Mouse (Mus musculus) embryonic facial prominence, embryonic 11.5 days (tissue): ENCODE data around the gene Tns3. TPM values are rescaled to one million over a fixed set of nuclear protein-coding genes. Genes with fewer than 3 reads are reported as not detected.
"Not testable (repeated sequence)": the region's sequence is repeated elsewhere in the genome, so short reads cannot be mapped to it uniquely, and the experiment has no call there.

Source experiments
- ATAC-seq: fragments of 200-750 bp; cut with Nextera tagmentation; replicated peaks from 2 replicates; pipeline ENCODE4 v1.8.0; 2017; ENCODE audit warnings: low read depth; ENCODE audit not compliant: insufficient number of reproducible peaks, low FRiP score, low TSS enrichment
- DNase-seq: peaks from one replicate; pipeline ENCODE4 v3.0.0-alpha.2; 2015; ENCODE audit warnings: low spot score
- H3K27ac ChIP-seq: fragments of 300-500 bp; sonication (generic); replicated peaks from 2 replicates; pipeline ENCODE4 v1.5.1; 2014; ENCODE audit warnings: mild to moderate bottlenecking, low read depth, low read length, control low read depth
- H3K27me3 ChIP-seq: fragments of 300-500 bp; sonication (generic); 2 replicates; pipeline ENCODE4 v1.6.1; 2014; ENCODE audit warnings: mild to moderate bottlenecking, low read length, moderate library complexity, mixed read lengths; ENCODE audit not compliant: control insufficient read depth, insufficient read depth
- H3K36me3 ChIP-seq: fragments of 300-500 bp; sonication (generic); replicated peaks from 2 replicates; pipeline ENCODE4 v1.6.1; 2014; ENCODE audit warnings: low read depth, mild to moderate bottlenecking, low read length, moderate library complexity, mixed read lengths; ENCODE audit not compliant: control insufficient read depth, insufficient read depth
- H3K4me1 ChIP-seq: fragments of 300-500 bp; sonication (generic); 2 replicates; pipeline ENCODE4 v1.6.1; 2014; ENCODE audit warnings: low read length, mixed read lengths; ENCODE audit not compliant: control insufficient read depth, insufficient read depth
- H3K4me2 ChIP-seq: fragments of 300-500 bp; sonication (generic); 2 replicates; pipeline ENCODE4 v1.6.1; 2014; ENCODE audit warnings: low read depth, mild to moderate bottlenecking, control low read depth, low read length, moderate library complexity
- H3K4me3 ChIP-seq: fragments of 300-500 bp; sonication (generic); 2 replicates; pipeline ENCODE4 v1.5.1; 2014; ENCODE audit warnings: low read depth, low read length, control low read depth
- H3K9ac ChIP-seq: fragments of 300-500 bp; sonication (generic); replicated peaks from 2 replicates; pipeline ENCODE4 v1.6.1; 2014; ENCODE audit warnings: mild to moderate bottlenecking, control low read depth, low read length
- H3K9me3 ChIP-seq: fragments of 300-500 bp; sonication (generic); replicated peaks from 2 replicates; pipeline ENCODE4 v1.6.1; 2016; ENCODE audit warnings: mild to moderate bottlenecking, low read length, inconsistent platforms, mixed read lengths; ENCODE audit not compliant: control insufficient read depth
- WGBS: fragments of 180-500 bp; shearing (Covaris S2); extraction: QIAGEN DNeasy Blood & Tissue Kit; methylation state at CpG from one replicate; pipeline ENCODE4 v1.1.7; 2014; 5-methylcytosine and 5-hydroxymethylcytosine counted together
- polyA plus RNA-seq: library from polyadenylated mRNA; unstranded; fragments of >200 nt; fragmentation: Nextera tagmentation; extraction: Ambion mirVana; gene quantifications from 2 replicates; pipeline ENCODE4 v1.2.1, GENCODE M21; 2014

Tns3 gene
- polyA plus RNA-seq, 1 experiment from 2014 or later: 14.9 TPM

GRCm38 (mm10) chr11:8622668-8623067, 41.7 kb downstream of the Tns3 start:
- peak overlapping the region; percentile 90 for H3K4me2 ChIP-seq
- no peaks in the 10 kb centered on the region for H3K36me3 ChIP-seq
- 32% methylated on average over 6 of the region's 6 CpGs for WGBS
- no peak for DNase-seq
- peak overlapping the region; percentile 86 for H3K9ac ChIP-seq
- H3K9me3 ChIP-seq: no peaks in the 10 kb centered on the region
- H3K4me3 ChIP-seq: peak overlapping the region; percentile 77
- no peak overlapping the region for H3K27ac ChIP-seq
- no peak for ATAC-seq
- no peaks in the 10 kb centered on the region for H3K27me3 ChIP-seq
- peaks cover 3% of the 10 kb centered on the region for H3K4me1 ChIP-seq

- DNase-seq, H3K4me3 ChIP-seq, H3K27me3 ChIP-seq, H3K4me2 ChIP-seq, H3K36me3 ChIP-seq, H3K4me1 ChIP-seq, H3K9me3 ChIP-seq, H3K27ac ChIP-seq, H3K9ac ChIP-seq, ATAC-seq: not testable (repeated sequence)
- 90% methylated on average over 6 of the region's 7 CpGs for WGBS
Measured at GRCm38 (mm10) chr11:8619111-8619510, 45.2 kb downstream of the Tns3 start.

- WGBS: 68% methylated on average over 10 of the region's 10 CpGs
Measured at GRCm38 (mm10) chr11:8618301-8618700, 46.0 kb downstream of the Tns3 start.

GRCm38 (mm10) chr11:8615436-8615835, 48.9 kb downstream of the Tns3 start:
- 56% methylated on average over 12 of the region's 12 CpGs for WGBS
- no peaks in the 10 kb centered on the region for H3K9me3 ChIP-seq

More at GRCm38 (mm10) chr11:8618301-8618700, 46.0 kb downstream of the Tns3 start:
- no peak overlapping the region for H3K4me3 ChIP-seq
- H3K36me3 ChIP-seq: no peaks in the 10 kb centered on the region
- no peak overlapping the region for H3K9ac ChIP-seq
- H3K4me1 ChIP-seq: peaks cover 2% of the 10 kb centered on the region; the same call in 1 of the 2 replicates
- no peak for ATAC-seq
- H3K27me3 ChIP-seq: no peaks in the 10 kb centered on the region
- no peak overlapping the region for H3K4me2 ChIP-seq
- H3K27ac ChIP-seq: no peak overlapping the region
- no peak for DNase-seq
- no peaks in the 10 kb centered on the region for H3K9me3 ChIP-seq

GRCm38 (mm10) chr11:8610456-8610855, 53.9 kb downstream of the Tns3 start:
- H3K9ac ChIP-seq: no peak overlapping the region
- H3K4me1 ChIP-seq: no peaks in the 10 kb centered on the region; the same call in none of the 2 replicates
- H3K27me3 ChIP-seq: no peaks in the 10 kb centered on the region
- ATAC-seq: no peak
- no peak overlapping the region for H3K27ac ChIP-seq
- no peak overlapping the region for H3K4me2 ChIP-seq
- H3K36me3 ChIP-seq: no peaks in the 10 kb centered on the region; the same call in 1 of the 2 replicates
- 65% methylated on average over 7 of the region's 7 CpGs for WGBS
- no peak overlapping the region for H3K4me3 ChIP-seq
- DNase-seq: no peak
- no peaks in the 10 kb centered on the region for H3K9me3 ChIP-seq

More at GRCm38 (mm10) chr11:8615436-8615835, 48.9 kb downstream of the Tns3 start:
- no peak for DNase-seq
- Histone ChIP-seq H3K27me3 (no peaks in the 10 kb centered on the region), H3K9ac (no peak overlapping the region), H3K4me3 (no peak overlapping the region), H3K36me3 (no peaks in the 10 kb centered on the region), H3K4me1 (peaks cover 2% of the 10 kb centered on the region; the same call in 1 of the 2 replicates), H3K27ac (no peak overlapping the region), H3K4me2 (no peak overlapping the region)
- no peak for ATAC-seq

GRCm38 (mm10) chr11:8609873-8610272, 54.5 kb downstream of the Tns3 start:
- Histone ChIP-seq H3K4me1 (no peaks in the 10 kb centered on the region; the same call in none of the 2 replicates), H3K4me2 (no peak overlapping the region), H3K9ac (no peak overlapping the region), H3K36me3 (no peaks in the 10 kb centered on the region; the same call in 1 of the 2 replicates), H3K4me3 (no peak overlapping the region), H3K27me3 (no peaks in the 10 kb centered on the region), H3K9me3 (no peaks in the 10 kb centered on the region), H3K27ac (no peak overlapping the region)
- no peak for DNase-seq
- 86% methylated on average over 12 of the region's 12 CpGs for WGBS
- no peak for ATAC-seq

GRCm38 (mm10) chr11:8607123-8607522, 57.2 kb downstream of the Tns3 start:
- H3K4me2 ChIP-seq: no peak overlapping the region
- no peak overlapping the region for H3K9ac ChIP-seq
- no peaks in the 10 kb centered on the region for H3K9me3 ChIP-seq
- DNase-seq (no peak), ATAC-seq (no peak)
- no peak overlapping the region for H3K4me3 ChIP-seq
- H3K27me3 ChIP-seq: no peaks in the 10 kb centered on the region
- no peaks in the 10 kb centered on the region; the same call in none of the 2 replicates for H3K36me3 ChIP-seq
- no peaks in the 10 kb centered on the region; the same call in none of the 2 replicates for H3K4me1 ChIP-seq
- H3K27ac ChIP-seq: no peak overlapping the region
- 90% methylated on average over 1 of the region's 1 CpGs for WGBS

GRCm38 (mm10) chr11:8604789-8605569, 59.4 kb downstream of the Tns3 start:
- Histone ChIP-seq H3K4me1 (no peaks in the 10 kb centered on the region; the same call in 1 of the 2 replicates), H3K27me3 (no peaks in the 10 kb centered on the region), H3K4me2 (no peak overlapping the region), H3K27ac (no peak overlapping the region), H3K4me3 (no peak overlapping the region), H3K9me3 (no peaks in the 10 kb centered on the region), H3K9ac (no peak overlapping the region), H3K36me3 (no peaks in the 10 kb centered on the region; the same call in 1 of the 2 replicates)
- 88% methylated on average over 10 of the region's 10 CpGs for WGBS
- no peak for ATAC-seq
- DNase-seq: no peak
